Mouse (Mus musculus) megakaryocyte-erythroid progenitor cell, adult 5-6 weeks (primary cell): Measurements from ENCODE around the gene Prdx1. TPM values are rescaled to one million over a fixed set of nuclear protein-coding genes. Genes with fewer than 3 reads are reported as not detected.

ENCODE experiments used
- ATAC-seq: replicated peaks from 2 replicates; pipeline ENCODE4 v1.8.0; 2016; ENCODE audit warnings: mild to moderate bottlenecking, inconsistent platforms; ENCODE audit not compliant: severe bottlenecking, poor library complexity, low FRiP score, low TSS enrichment
- total RNA-seq, 2 experiments: library from RNA; stranded (forward) in 1 of 2; stranded (reverse) in 1 of 2; fragments of 200-1000, 215-1000 nt in 1 of 2; fragments of >200 nt in 1 of 2; fragmentation: Nextera tagmentation in 1 of 2; gene quantifications; 2 replicates each; pipeline ENCODE4 v1.2.3; 2014 to 2017

Gene Prdx1
- total RNA-seq, 2 experiments from 2014 or later: 208 to 268 TPM

- ATAC-seq: peak; percentile 95
Measured at GRCm38 (mm10) chr4:116720343-116721097, 35.2 kb downstream of the Prdx1 start, which contains the start of gene Tesk2. Gene Tesk2 (plus strand): TSS chr4:116720948.

DNA sequence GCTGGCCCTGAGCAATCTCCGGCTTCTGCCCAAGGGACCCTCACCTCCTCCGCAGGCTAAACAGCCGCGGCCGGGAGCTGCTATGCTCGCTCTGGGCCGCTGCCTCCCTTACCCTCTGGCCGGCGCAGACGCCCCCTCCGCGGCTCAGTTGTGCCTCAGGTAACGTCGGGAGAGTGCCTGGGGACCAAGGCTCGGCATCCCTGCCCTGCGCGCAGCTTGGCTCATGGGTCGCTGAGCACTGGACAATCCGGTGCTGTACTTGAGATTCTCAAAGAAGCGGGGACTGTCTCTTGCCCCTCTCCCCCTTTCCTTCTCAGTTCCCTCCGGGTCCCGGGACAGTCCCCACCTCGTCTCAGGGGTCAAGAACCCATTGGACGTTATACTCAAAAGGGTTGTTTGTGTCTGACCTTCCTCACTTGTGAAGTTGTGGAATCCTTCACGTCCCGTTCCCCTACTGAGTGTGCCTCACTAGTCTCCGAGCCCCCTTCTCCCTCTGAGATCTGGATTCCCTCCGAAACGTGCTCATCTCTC, 35.8 kb downstream of the Prdx1 start:
- ATAC-seq: no peak; the same call in 1 of the 2 replicates

DNA sequence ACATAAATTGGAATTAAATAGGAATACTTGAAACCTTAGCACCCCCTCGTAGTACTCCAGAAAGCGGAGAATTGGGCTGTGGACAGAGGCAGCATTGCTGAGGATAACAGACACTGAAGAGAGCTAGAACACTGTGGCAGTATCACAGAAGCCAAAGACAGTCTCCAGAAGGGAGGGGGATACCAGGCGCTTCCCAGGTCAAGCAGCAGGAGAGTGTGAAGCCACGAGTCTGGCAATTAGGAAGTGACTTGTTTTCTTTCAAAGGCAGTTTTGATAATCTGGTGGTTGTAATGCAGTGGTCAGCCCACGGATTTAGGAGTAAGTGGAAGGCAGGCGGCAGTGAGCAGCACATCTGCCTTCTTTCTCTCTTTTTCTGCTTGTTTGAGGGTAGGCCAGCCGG, 36.9 kb downstream of the Prdx1 start:
- no peak for ATAC-seq

DNA sequence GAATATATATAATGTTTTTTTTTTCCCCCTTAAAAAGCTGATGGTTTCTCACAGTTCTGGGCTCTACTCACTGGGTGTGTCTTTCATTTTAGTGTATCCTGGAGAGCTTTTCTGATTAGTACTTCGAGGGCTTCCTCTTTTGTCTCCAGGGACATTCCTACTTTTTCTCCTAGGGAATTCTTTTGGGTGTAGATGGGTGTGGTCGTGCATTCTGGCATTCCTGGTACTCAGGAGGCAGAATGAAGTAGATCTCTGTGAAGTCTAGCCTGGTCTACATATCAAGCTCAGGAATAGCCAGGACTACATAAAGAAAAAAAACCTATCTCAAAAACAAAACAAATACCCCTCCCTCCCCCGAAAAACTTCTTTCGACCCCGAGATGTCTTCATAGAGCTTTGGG, 40.1 kb downstream of the Prdx1 start:
- ATAC-seq: no peak

DNA sequence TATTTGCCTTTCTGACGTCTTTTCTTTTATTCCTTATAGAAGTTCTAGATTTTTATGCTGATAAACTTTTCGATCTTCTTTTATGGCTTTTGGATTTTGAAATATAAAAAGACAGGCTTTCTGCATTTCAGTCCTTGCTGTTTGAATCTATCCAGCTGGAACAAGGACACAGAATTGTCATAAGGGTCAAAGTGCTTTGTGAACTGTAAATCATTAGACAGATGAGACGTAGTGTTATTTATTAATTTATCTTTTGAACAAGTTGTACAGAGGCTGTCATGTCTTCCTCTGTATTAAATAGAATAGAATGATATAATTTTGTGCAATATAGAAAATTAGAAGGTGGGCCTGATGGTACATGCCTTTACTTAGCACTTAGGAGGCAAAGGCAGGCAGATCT, 42.1 kb downstream of the Prdx1 start:
- ATAC-seq: no peak

- ATAC-seq: no peak
Measured at GRCm38 (mm10) chr4:116729532-116729931, 44.2 kb downstream of the Prdx1 start.

GRCm38 (mm10) chr4:116731077-116731476, 45.7 kb downstream of the Prdx1 start:
- no peak for ATAC-seq

- ATAC-seq: no peak
Measured at GRCm38 (mm10) chr4:116732355-116732754, 47.0 kb downstream of the Prdx1 start.

DNA sequence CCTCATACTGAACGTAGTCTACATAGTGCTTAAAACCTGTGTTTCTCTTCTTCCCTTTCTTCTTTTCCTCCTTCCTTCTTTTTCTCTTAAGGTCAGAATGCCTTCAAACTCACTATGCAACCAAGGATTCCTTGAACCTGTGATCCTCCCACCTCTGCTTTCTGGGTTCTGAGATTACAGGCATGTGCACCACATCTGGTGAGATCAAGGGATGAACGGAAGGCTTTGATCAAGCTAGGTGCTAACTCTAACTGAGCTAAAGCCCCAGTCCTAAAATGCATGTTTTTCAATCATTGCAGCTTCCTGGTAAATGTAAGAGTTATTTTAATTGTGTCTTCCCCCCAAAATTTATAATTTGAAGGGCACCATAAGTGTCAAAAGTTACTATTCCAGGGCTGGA, 49.7 kb downstream of the Prdx1 start:
- no peak for ATAC-seq

- ATAC-seq: peak; percentile 74
Measured at GRCm38 (mm10) chr4:116738972-116739751, 53.8 kb downstream of the Prdx1 start.

DNA sequence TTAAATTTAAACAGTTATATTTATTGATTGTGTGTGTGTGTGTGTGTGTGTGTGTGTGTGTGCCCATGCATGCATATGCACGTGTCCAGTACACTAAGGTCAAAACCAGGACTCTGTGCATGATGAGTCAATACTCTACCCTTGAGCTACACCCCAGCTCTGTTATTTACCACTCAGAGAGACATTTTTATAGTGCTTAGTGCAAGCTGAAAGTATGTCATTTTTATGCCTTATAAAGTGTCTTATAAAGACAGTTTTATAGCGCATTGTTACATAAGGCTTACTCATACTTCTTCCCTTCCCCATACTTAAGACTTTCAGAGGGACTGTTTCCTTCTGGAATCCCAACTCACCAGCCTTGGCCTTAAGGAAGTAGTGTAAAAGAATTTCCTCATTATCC, 64.4 kb downstream of the Prdx1 start:
- no peak for ATAC-seq

Other genes starting within 250 kb of the Prdx1 start
- gene Mast2, start 221.4 kb upstream of the Prdx1 start, total RNA-seq (2014; fragmentation: Nextera tagmentation): 32.2 and 47.0 TPM in 2 replicates
- 7.8 and 32.7 TPM in 2 replicates for gene Mast2, start 221.4 kb upstream of the Prdx1 start, total RNA-seq (2017)
- gene Ipp, start 178.0 kb upstream of the Prdx1 start, total RNA-seq (2014; fragmentation: Nextera tagmentation): 8.7 and 10.5 TPM in 2 replicates
- 13.4 and 21.7 TPM in 2 replicates for gene Ipp, start 178.0 kb upstream of the Prdx1 start, total RNA-seq (2017)
- gene Tmem69, start 129.6 kb upstream of the Prdx1 start, total RNA-seq (2014; fragmentation: Nextera tagmentation): 40.3 and 44.1 TPM in 2 replicates
- 16.1 and 21.7 TPM in 2 replicates for gene Tmem69, start 129.6 kb upstream of the Prdx1 start, total RNA-seq (2017)
- 75.6 and 95.2 TPM in 2 replicates for gene Gpbp1l1, start 127.9 kb upstream of the Prdx1 start, total RNA-seq (2014; fragmentation: Nextera tagmentation)
- 136 and 168 TPM in 2 replicates for gene Gpbp1l1, start 127.9 kb upstream of the Prdx1 start, total RNA-seq (2017)
- 2.9 and 5.7 TPM in 2 replicates for gene Ccdc17, start 88.9 kb upstream of the Prdx1 start, total RNA-seq (2014; fragmentation: Nextera tagmentation)
- 2.5 and 3.3 TPM in 2 replicates for gene Ccdc17, start 88.9 kb upstream of the Prdx1 start, total RNA-seq (2017)
- gene Nasp, start 57.6 kb upstream of the Prdx1 start, total RNA-seq (2014; fragmentation: Nextera tagmentation): 195 and 210 TPM in 2 replicates
- gene Nasp, start 57.6 kb upstream of the Prdx1 start, total RNA-seq (2017): 594 and 624 TPM in 2 replicates
- gene Akr1a1, start 33.9 kb upstream of the Prdx1 start, total RNA-seq (2014; fragmentation: Nextera tagmentation): 163 and 243 TPM in 2 replicates
- 460 and 502 TPM in 2 replicates for gene Akr1a1, start 33.9 kb upstream of the Prdx1 start, total RNA-seq (2017)
- 26.8 and 30.1 TPM in 2 replicates for gene Mmachc, start 22.9 kb downstream of the Prdx1 start, total RNA-seq (2014; fragmentation: Nextera tagmentation)
- gene Mmachc, start 22.9 kb downstream of the Prdx1 start, total RNA-seq (2017): 25.7 and 26.4 TPM in 2 replicates
- 47.0 and 68.3 TPM in 2 replicates for gene Ccdc163, start 23.0 kb downstream of the Prdx1 start, total RNA-seq (2014; fragmentation: Nextera tagmentation)
- 10.8 and 16.3 TPM in 2 replicates for gene Ccdc163, start 23.0 kb downstream of the Prdx1 start, total RNA-seq (2017)
- 2.7 and 4.1 TPM in 2 replicates for gene Tesk2, start 35.4 kb downstream of the Prdx1 start, total RNA-seq (2014; fragmentation: Nextera tagmentation)
- gene Tesk2, start 35.4 kb downstream of the Prdx1 start, total RNA-seq (2017): 2.1 and 2.6 TPM in 2 replicates
- gene Toe1, start 122.1 kb downstream of the Prdx1 start, total RNA-seq (2014; fragmentation: Nextera tagmentation): 21.8 and 25.8 TPM in 2 replicates
- gene Toe1, start 122.1 kb downstream of the Prdx1 start, total RNA-seq (2017): 50.7 and 76.1 TPM in 2 replicates
- gene Mutyh, start 122.2 kb downstream of the Prdx1 start, total RNA-seq (2014; fragmentation: Nextera tagmentation): 2.5 and 9.8 TPM in 2 replicates
- gene Mutyh, start 122.2 kb downstream of the Prdx1 start, total RNA-seq (2017): 3.7 TPM in 1 of 2 replicates, not detected in the other
- gene Hpdl, start 136.2 kb downstream of the Prdx1 start, total RNA-seq (2014; fragmentation: Nextera tagmentation): not detected in 2 replicates
- 0.42 and 1.5 TPM in 2 replicates for gene Hpdl, start 136.2 kb downstream of the Prdx1 start, total RNA-seq (2017)
- 0.20 TPM in 1 of 2 replicates, not detected in the other for gene Zswim5, start 191.8 kb downstream of the Prdx1 start, total RNA-seq (2014; fragmentation: Nextera tagmentation)
- not detected in 2 replicates for gene Zswim5, start 191.8 kb downstream of the Prdx1 start, total RNA-seq (2017)